Mouse (Mus musculus) stomach, adult 2 months (tissue): ENCODE measurements around the gene Arhgef7. TPM values are rescaled to one million over a fixed set of nuclear protein-coding genes. Genes with fewer than 3 reads are reported as not detected.

ENCODE experiments used
- polyA plus RNA-seq: library from polyadenylated mRNA; depleted of rRNA; stranded (reverse); fragments of >200 nt; gene quantifications from 2 replicates; pipeline ENCODE4 v1.2.3, GENCODE M21; 2012; rRNA removed

The Arhgef7 gene
- polyA plus RNA-seq = 10.7 and 12.3 TPM in 2 replicates

GRCm38 (mm10) chr8:11727651-11728481, at the start of gene Arhgef7:
Gene Arhgef7 (plus strand): TSS chr8:11727721.

GRCm38 (mm10) chr8:11701033-11701362, 26.5 kb upstream of the Arhgef7 start, which contains the start of gene 1700016D06Rik:
Gene 1700016D06Rik (minus strand): TSS chr8:11701063.

GRCm38 (mm10) chr8:11840174-11840573, 112.7 kb downstream of the Arhgef7 start, which contains the start of gene Tex29:
Gene Tex29 (plus strand): TSS chr8:11840474.

Other genes with a start within 250 kb of the Arhgef7 start
- 10.0 and 12.6 TPM in 2 replicates for gene Rab20, start 249.0 kb upstream of the Arhgef7 start, polyA plus RNA-seq
- 47.9 and 56.6 TPM in 2 replicates for gene Naxd, start 230.2 kb upstream of the Arhgef7 start, polyA plus RNA-seq
- 22.5 and 33.7 TPM in 2 replicates for gene Cars2, start 176.9 kb upstream of the Arhgef7 start, polyA plus RNA-seq
- 3.1 and 5.2 TPM in 2 replicates for gene Ing1, start 172.2 kb upstream of the Arhgef7 start, polyA plus RNA-seq
- 22.3 and 23.4 TPM in 2 replicates for gene Ankrd10, start 92.0 kb upstream of the Arhgef7 start, polyA plus RNA-seq
- not detected in 2 replicates for gene 1700016D06Rik, start 26.7 kb upstream of the Arhgef7 start, polyA plus RNA-seq
- 0.23 TPM in 1 of 2 replicates, not detected in the other for gene Tex29, start 112.8 kb downstream of the Arhgef7 start, polyA plus RNA-seq